Mouse (Mus musculus) midbrain, embryonic 12.5 days (tissue): ENCODE data around the gene Pbx2. TPM values are rescaled to one million over a fixed set of nuclear protein-coding genes. Genes with fewer than 3 reads are reported as not detected.

ENCODE experiments used
- ATAC-seq: fragments of 200-750 bp; cut with Nextera tagmentation; 2 replicates; pipeline ENCODE4 v1.8.0; 2017; ENCODE audit warnings: low read depth, moderate TSS enrichment, moderate library complexity; ENCODE audit not compliant: low FRiP score
- H3K27ac ChIP-seq: fragments of 300-500 bp; sonication (generic); replicated peaks from 2 replicates; pipeline ENCODE4 v1.5.1; 2016; ENCODE audit warnings: mild to moderate bottlenecking
- H3K27me3 ChIP-seq: fragments of 300-500 bp; sonication (generic); 2 replicates; pipeline ENCODE4 v1.6.1; 2016; ENCODE audit warnings: mild to moderate bottlenecking
- H3K36me3 ChIP-seq: fragments of 300-500 bp; sonication (generic); 2 replicates; pipeline ENCODE4 v1.6.1; 2016
- H3K4me1 ChIP-seq: fragments of 300-500 bp; sonication (generic); 2 replicates; pipeline ENCODE4 v1.6.1; 2016
- H3K4me2 ChIP-seq: fragments of 300-500 bp; sonication (generic); replicated peaks from 2 replicates; pipeline ENCODE4 v1.6.1; 2016; ENCODE audit warnings: mild to moderate bottlenecking, moderate library complexity
- H3K4me3 ChIP-seq: fragments of 300-500 bp; sonication (generic); 2 replicates; pipeline ENCODE4 v1.5.1; 2016; ENCODE audit warnings: mild to moderate bottlenecking
- H3K9ac ChIP-seq: fragments of 300-500 bp; sonication (generic); replicated peaks from 2 replicates; pipeline ENCODE4 v1.6.1; 2016; ENCODE audit warnings: mild to moderate bottlenecking, moderate library complexity
- H3K9me3 ChIP-seq: fragments of 300-500 bp; sonication (generic); 2 replicates; pipeline ENCODE4 v1.6.1; 2016; ENCODE audit warnings: mild to moderate bottlenecking
- WGBS: fragments of 180-500 bp; shearing (Covaris S2); methylation state at CpG from one replicate; pipeline ENCODE4 v1.1.7; 2016; 5-methylcytosine and 5-hydroxymethylcytosine counted together
- polyA plus RNA-seq: library from polyadenylated mRNA; unstranded; fragments of >200 nt; fragmentation: Nextera tagmentation; extraction: Ambion mirVana; gene quantifications from 2 replicates; pipeline ENCODE4 v1.2.1, GENCODE M21; 2016

Gene Pbx2
- polyA plus RNA-seq, 1 experiment from 2014 or later = 20.8 TPM

DNA sequence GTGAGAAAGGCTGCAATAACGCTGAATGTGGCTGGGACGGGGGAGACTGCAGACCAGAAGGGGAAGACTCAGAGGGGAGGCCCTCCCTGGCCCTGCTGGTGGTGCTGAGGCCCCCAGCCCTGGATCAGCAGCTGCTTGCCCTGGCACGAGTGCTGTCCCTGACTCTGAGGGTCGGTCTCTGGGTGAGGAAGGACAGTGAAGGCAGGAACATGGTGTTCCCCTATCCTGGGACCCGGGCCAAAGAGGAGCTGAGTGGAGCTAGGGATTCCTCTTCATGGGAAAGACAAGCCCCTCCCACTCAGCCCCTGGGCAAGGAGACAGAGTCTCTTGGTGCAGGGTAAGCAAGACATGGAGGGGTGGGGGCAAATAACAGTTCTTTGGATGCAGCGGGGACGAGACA, 7.7 kb upstream of the Pbx2 start:
- H3K36me3 ChIP-seq = no peaks in the 10 kb centered on the region
- H3K4me1 ChIP-seq = peaks cover 17% of the 10 kb centered on the region
- H3K27me3 ChIP-seq = no peaks in the 10 kb centered on the region
- no peak for ATAC-seq
- no peak overlapping the region for H3K4me2 ChIP-seq
- no peaks in the 10 kb centered on the region for H3K9me3 ChIP-seq
- no peak overlapping the region for H3K4me3 ChIP-seq
- WGBS = 64% methylated on average over 7 of the region's 7 CpGs
- H3K27ac ChIP-seq = 0 out of 2 replicates have a peak overlapping the region, but pooled peaks have one; percentile 6
- no peak overlapping the region for H3K9ac ChIP-seq

DNA sequence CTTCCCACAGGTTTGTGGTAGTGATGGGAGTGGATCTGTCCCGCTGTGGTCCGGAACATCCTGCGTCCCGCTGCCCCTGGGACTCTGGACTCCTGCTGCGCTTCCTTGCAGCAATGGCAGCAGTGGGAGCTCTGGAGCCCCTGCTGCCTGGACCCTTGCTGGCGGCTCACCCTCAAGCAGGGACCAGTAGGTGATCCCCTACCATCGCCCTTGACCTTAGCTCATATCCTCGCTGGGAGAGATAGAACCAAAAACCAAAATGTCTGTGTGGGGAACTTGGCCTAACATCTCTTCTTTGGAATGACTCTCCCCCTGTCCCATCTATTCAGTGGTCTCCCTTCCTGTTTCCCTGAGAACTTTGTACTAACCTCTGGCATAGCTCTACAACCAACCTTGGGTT, 7.2 kb upstream of the Pbx2 start:
- peaks cover 22% of the 10 kb centered on the region for H3K4me1 ChIP-seq
- H3K27ac ChIP-seq = 0 out of 2 replicates have a peak overlapping the region, but pooled peaks have one; percentile 6
- H3K4me2 ChIP-seq = no peak overlapping the region
- H3K4me3 ChIP-seq = no peak overlapping the region
- no peaks in the 10 kb centered on the region for H3K27me3 ChIP-seq
- H3K9me3 ChIP-seq = no peaks in the 10 kb centered on the region
- H3K9ac ChIP-seq = no peak overlapping the region
- no peaks in the 10 kb centered on the region for H3K36me3 ChIP-seq
- no peak for ATAC-seq
- 83% methylated on average over 8 of the region's 8 CpGs for WGBS

GRCm38 (mm10) chr17:34585121-34585520, 5.9 kb upstream of the Pbx2 start:
- Histone ChIP-seq H3K4me1 (peaks cover 35% of the 10 kb centered on the region), H3K4me2 (no peak overlapping the region), H3K4me3 (no peak overlapping the region), H3K36me3 (no peaks in the 10 kb centered on the region), H3K27me3 (no peaks in the 10 kb centered on the region), H3K27ac (no peak overlapping the region; the same call in 1 of the 2 replicates), H3K9me3 (no peaks in the 10 kb centered on the region), H3K9ac (peak overlapping the region; percentile 87; the same call in 1 of the 2 replicates)
- no peak for ATAC-seq
- 88% methylated on average over 8 of the region's 8 CpGs for WGBS

- peaks cover 45% of the 10 kb centered on the region for H3K4me1 ChIP-seq
- no peaks in the 10 kb centered on the region for H3K9me3 ChIP-seq
- no peaks in the 10 kb centered on the region for H3K27me3 ChIP-seq
- WGBS = 15% methylated on average over 32 of the region's 32 CpGs
- ATAC-seq = peak; percentile 36
- no peaks in the 10 kb centered on the region for H3K36me3 ChIP-seq
- H3K9ac ChIP-seq = peak overlapping the region; percentile 87
- peak overlapping the region; percentile 72 for H3K4me2 ChIP-seq
- peak overlapping the region; percentile 77 for H3K4me3 ChIP-seq
- H3K27ac ChIP-seq = peak overlapping the region; percentile 99
These were observed 4.9 kb upstream of the Pbx2 start for GRCm38 (mm10) chr17:34585877-34586771.

DNA sequence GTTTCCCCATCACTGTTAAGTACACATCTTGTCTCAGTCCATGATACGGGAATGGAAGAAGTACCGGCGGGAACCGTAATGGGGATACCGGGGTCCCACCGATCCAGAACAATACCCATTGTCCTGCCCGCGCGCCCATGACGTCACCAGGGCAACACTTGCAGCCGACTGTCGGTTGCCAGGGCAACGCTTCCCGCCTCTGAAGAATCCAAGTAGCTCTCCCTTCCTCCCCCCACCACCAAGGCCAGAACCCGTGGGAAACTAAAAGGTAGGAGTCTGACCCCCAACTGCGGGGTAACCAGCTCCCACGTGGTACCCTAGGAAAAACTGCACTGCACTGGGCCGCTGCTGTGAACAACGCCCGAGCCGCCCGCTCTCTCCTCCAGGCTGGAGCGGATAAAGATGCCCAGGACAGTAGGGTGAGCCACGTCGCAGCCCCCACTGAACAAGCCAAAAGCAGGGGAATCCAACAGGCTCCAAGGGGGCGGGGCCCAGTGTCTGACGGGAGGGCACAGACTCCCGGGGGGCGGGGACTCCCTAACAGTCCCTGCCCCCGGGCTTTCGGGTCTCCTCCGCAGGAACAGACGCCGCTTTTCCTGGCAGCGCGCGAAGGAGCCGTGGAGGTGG, 4.2 kb upstream of the Pbx2 start:
- Histone ChIP-seq H3K36me3 (no peaks in the 10 kb centered on the region), H3K9ac (peak overlapping the region; percentile 87), H3K4me3 (peak overlapping the region; percentile 77), H3K4me2 (peak overlapping the region; percentile 72), H3K9me3 (no peaks in the 10 kb centered on the region), H3K27ac (peak overlapping the region; percentile 99), H3K27me3 (no peaks in the 10 kb centered on the region), H3K4me1 (peaks cover 51% of the 10 kb centered on the region)
- under 1% methylated on average over 38 of the region's 38 CpGs for WGBS
- ATAC-seq = peak; percentile 81

DNA sequence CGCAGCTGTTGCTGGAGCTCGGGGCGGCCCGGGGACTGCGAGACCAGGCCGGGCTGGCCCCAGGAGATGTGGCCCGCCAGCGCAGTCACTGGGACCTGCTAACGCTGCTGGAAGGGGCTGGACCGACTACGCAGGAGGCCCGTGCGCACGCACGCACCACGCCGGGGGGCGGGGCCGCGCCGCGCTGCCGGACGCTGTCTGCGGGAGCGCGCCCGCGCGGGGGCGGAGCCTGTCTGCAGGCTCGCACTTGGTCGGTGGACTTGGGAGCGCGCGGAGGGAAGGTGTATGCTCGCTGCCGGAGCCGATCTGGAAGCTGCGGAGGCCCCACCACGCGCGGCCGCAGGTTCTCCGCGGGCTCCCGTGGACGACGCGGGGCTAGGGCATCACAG, 3.6 kb upstream of the Pbx2 start:
- peak overlapping the region; percentile 99 for H3K27ac ChIP-seq
- peak overlapping the region; percentile 77 for H3K4me3 ChIP-seq
- peaks cover 51% of the 10 kb centered on the region for H3K4me1 ChIP-seq
- WGBS = 1% methylated on average over 46 of the region's 50 CpGs
- peak; percentile 83 for ATAC-seq
- peak overlapping the region; percentile 72 for H3K4me2 ChIP-seq
- H3K9ac ChIP-seq = peak overlapping the region; percentile 87
- no peaks in the 10 kb centered on the region for H3K36me3 ChIP-seq
- no peaks in the 10 kb centered on the region for H3K9me3 ChIP-seq
- H3K27me3 ChIP-seq = no peaks in the 10 kb centered on the region

GRCm38 (mm10) chr17:34587814-34588213, 3.3 kb upstream of the Pbx2 start:
- peak overlapping the region; percentile 87 for H3K9ac ChIP-seq
- ATAC-seq = no peak
- H3K4me3 ChIP-seq = peak overlapping the region; percentile 77
- no peaks in the 10 kb centered on the region for H3K9me3 ChIP-seq
- H3K27ac ChIP-seq = peak overlapping the region; percentile 99
- 5% methylated on average over 19 of the region's 19 CpGs for WGBS
- peak overlapping the region; percentile 72 for H3K4me2 ChIP-seq
- no peaks in the 10 kb centered on the region for H3K27me3 ChIP-seq
- no peaks in the 10 kb centered on the region for H3K36me3 ChIP-seq
- H3K4me1 ChIP-seq = peaks cover 54% of the 10 kb centered on the region

DNA sequence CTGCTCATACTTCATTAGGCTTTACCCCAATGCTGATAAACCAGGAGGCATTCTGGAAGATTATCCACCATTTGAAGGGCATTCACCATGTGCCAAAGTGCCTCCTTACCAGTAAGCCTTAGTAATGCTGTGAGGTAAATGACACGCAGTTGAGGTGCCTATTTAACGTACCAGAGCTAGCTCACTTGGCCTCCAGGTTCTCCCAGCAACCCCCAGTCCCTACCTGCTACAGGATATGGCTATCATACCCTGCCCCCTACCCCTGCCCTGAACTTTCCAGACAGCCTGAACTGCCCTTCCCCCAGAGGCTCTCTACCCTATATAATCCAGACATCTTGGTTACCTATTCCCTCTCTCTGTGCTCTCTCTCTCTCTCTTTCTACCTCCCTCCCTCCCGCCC, 2.3 kb upstream of the Pbx2 start:
- no peaks in the 10 kb centered on the region for H3K9me3 ChIP-seq
- H3K9ac ChIP-seq = no peak overlapping the region
- H3K27me3 ChIP-seq = no peaks in the 10 kb centered on the region
- no peak overlapping the region for H3K27ac ChIP-seq
- 73% methylated on average over 3 of the region's 3 CpGs for WGBS
- H3K4me2 ChIP-seq = no peak overlapping the region
- no peaks in the 10 kb centered on the region for H3K36me3 ChIP-seq
- no peak for ATAC-seq
- no peak overlapping the region for H3K4me3 ChIP-seq
- peaks cover 63% of the 10 kb centered on the region for H3K4me1 ChIP-seq

DNA sequence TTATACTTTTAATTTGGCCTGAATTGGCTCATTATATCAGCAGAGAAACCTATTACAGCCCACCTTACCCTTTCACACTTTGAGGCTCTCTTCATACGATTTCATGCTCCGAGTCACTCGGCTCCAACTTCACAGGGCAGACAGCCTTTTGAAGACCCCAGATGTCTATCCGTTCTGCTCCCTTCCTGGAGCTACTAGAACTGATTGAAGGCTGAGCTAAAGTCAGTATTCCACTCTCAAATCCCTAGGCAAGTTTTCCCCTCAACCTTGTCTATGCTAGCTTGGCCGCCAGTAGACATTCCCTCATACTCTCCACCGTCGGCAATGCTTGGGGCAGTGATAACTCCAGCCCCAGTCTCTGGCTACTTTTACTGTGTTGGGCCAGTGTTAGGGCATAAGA, 1.9 kb upstream of the Pbx2 start:
- WGBS = 47% methylated on average over 7 of the region's 7 CpGs

DNA sequence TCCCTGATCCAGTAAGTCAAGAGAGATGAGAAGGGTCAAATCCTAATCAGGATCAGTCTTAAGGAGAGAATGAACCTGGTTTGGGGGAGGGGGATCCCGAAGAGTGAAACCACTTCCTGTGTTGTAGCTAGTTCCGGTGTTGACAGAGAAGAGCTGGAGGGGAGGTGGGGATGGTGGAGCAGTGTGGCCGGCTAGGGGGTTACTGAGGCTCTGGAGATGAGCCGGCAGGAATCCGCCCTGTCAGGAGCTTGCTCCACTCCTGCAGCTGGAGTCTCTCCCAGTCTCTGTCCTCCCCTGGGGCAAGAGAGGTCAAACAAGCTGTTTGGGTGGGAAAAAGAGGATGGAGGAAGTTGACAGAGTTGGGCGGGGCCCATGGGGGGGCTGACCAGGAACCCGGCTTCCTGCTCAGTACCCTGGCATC, 1.4 kb upstream of the Pbx2 start, which contains the start of gene Gpsm3:
TSS of gene Gpsm3 (plus strand) at position 126 of the 421 bp plus-strand sequence.
- no peak within 1 kb of the TSS for H3K9ac ChIP-seq
- H3K4me3 ChIP-seq = 0 out of 2 replicates have a peak within 1 kb of the TSS, but pooled peaks have one; percentile 89
- H3K27me3 ChIP-seq = no peaks in the 10 kb centered on the region
- peak within 1 kb of the TSS; percentile 99 for H3K27ac ChIP-seq
- no peak for ATAC-seq
- peaks cover 5% of the 10 kb centered on the region for H3K36me3 ChIP-seq
- H3K9me3 ChIP-seq = no peaks in the 10 kb centered on the region
- peak within 1 kb of the TSS; percentile 87 for H3K4me2 ChIP-seq
- H3K4me1 ChIP-seq = peaks cover 72% of the 10 kb centered on the region
- WGBS = 32% methylated on average over 7 of the region's 7 CpGs

More for the DNA sequence above, 1.9 kb upstream of the Pbx2 start:
- peaks cover under 1% of the 10 kb centered on the region; the same call in 1 of the 2 replicates for H3K36me3 ChIP-seq
- H3K4me1 ChIP-seq = peaks cover 67% of the 10 kb centered on the region
- no peak for ATAC-seq
- H3K27me3 ChIP-seq = no peaks in the 10 kb centered on the region
- no peak overlapping the region for H3K9ac ChIP-seq
- H3K4me2 ChIP-seq = 0 out of 2 replicates have a peak overlapping the region, but pooled peaks have one; percentile 9
- no peaks in the 10 kb centered on the region for H3K9me3 ChIP-seq
- no peak overlapping the region for H3K4me3 ChIP-seq
- no peak overlapping the region for H3K27ac ChIP-seq

- no peaks in the 10 kb centered on the region for H3K9me3 ChIP-seq
- no peak for ATAC-seq
- peak overlapping the region; percentile 99 for H3K27ac ChIP-seq
- peak overlapping the region; percentile 87 for H3K4me2 ChIP-seq
- no peaks in the 10 kb centered on the region for H3K27me3 ChIP-seq
- H3K4me1 ChIP-seq = peaks cover 79% of the 10 kb centered on the region
- peaks cover 12% of the 10 kb centered on the region for H3K36me3 ChIP-seq
- WGBS = 59% methylated on average over 15 of the region's 15 CpGs
- H3K9ac ChIP-seq = peak overlapping the region; percentile 99
- peak overlapping the region; percentile 89; the same call in 1 of the 2 replicates for H3K4me3 ChIP-seq
These were observed 695 bp upstream of the Pbx2 start for GRCm38 (mm10) chr17:34590154-34590987.
